Mouse (Mus musculus) monocyte, adult 5-6 weeks (primary cell): ENCODE measurements around the gene Trim10. TPM values are rescaled to one million over a fixed set of nuclear protein-coding genes. Genes with fewer than 3 reads are reported as not detected.
"Not testable (repeated sequence)": the region's sequence is repeated elsewhere in the genome, so short reads cannot be mapped to it uniquely, and the experiment has no call there.

ENCODE experiments used
- ATAC-seq: fragments of 153-309, 156-312 bp; replicated peaks from 2 replicates; pipeline ENCODE4 v1.8.0; 2017; ENCODE audit warnings: mild to moderate bottlenecking; ENCODE audit not compliant: low TSS enrichment, insufficient number of reproducible peaks, severe bottlenecking, poor library complexity, low FRiP score
- total RNA-seq: library from RNA; stranded (forward); fragments of 200-1000, 200-491, 200-594 nt; gene quantifications from 3 replicates; pipeline ENCODE4 v1.2.3, GENCODE M21; 2017

Gene Trim10
- total RNA-seq, 1 experiment from 2014 or later: 16.6 TPM

DNA sequence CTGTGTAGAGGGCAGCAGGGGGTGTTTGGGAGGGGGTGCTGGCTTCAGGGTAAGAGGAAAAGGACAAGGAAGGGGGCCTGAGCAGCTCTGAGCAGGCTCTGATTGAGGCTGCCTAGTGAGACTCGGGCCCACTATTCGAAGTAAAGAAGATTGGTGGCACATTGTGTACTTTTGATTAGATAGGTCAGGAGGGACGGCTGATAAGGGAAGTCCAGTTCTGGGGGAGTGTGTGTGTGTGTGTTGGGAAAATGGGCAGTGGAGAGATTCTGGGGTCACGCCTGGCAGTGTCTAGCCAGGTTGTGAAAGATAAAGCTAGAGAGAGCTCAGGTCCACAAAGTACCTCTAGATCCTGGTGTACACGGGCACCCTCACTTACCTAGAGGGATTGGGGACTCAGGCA lies 17.7 kb upstream of the Trim10 start:
- ATAC-seq: no peak

DNA sequence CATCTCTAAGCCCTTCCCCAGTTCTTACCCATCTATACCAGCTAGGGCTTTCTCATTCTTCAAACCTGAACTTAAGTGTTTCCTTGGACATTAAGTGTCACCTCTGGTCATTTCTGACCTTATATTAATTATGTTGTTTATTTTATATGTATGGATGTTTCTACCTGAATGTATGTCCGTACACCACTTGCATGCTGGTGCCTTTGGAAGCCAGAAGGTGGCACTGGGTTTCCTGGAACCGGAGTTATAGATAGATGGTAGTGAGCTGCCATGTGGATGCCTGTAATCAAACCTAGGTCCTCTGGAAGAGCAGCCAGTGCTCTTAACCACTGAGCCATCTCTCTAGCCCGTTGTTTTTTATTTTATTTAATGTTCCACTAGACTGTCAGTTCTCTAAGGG lies 13.9 kb upstream of the Trim10 start:
- ATAC-seq: no peak

GRCm38 (mm10) chr17:36856236-36856635 lies 13.1 kb upstream of the Trim10 start:
- ATAC-seq: no peak

- no peak for ATAC-seq
Observed at GRCm38 (mm10) chr17:36858181-36858580, 11.2 kb upstream of the Trim10 start.

- no peak for ATAC-seq
Observed at GRCm38 (mm10) chr17:36861680-36862079, 7.7 kb upstream of the Trim10 start.

GRCm38 (mm10) chr17:36866719-36867527 lies 2.5 kb upstream of the Trim10 start, which contains the start of gene Trim15:
Trim15 (minus strand) TSS chr17:36867210.
- 0 out of 2 replicates have a peak, but pooled peaks have one; percentile 3 for ATAC-seq

GRCm38 (mm10) chr17:36868836-36869235 lies 538 bp upstream of the Trim10 start:
- ATAC-seq: no peak

- no peak for ATAC-seq
Observed at GRCm38 (mm10) chr17:36869955-36870810, 809 bp downstream of the Trim10 start.

DNA sequence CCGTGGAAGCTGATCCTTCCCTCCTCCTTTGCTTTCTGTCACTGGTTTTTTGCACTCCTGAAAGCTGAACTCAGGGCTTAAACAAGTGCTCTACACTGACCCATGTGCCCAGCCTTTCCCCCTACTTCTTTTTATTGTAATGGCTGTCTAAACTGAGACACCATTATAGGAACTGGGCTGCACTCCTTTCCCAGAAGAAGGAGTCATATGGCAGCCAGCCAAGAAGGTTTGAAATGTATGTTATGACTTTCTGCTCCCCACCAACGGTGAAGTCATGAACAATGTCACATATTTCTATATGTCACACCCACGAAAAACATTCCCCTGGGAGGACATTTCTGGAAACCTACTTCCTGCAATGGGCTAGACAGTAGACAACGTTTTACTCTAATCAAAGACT lies 5.3 kb downstream of the Trim10 start:
- no peak for ATAC-seq

- no peak for ATAC-seq
Observed at GRCm38 (mm10) chr17:36883350-36883749, 14.0 kb downstream of the Trim10 start.

GRCm38 (mm10) chr17:36885132-36885790 lies 15.9 kb downstream of the Trim10 start:
- no peak for ATAC-seq

GRCm38 (mm10) chr17:36890073-36890903 lies 20.9 kb downstream of the Trim10 start, which contains the start of gene Trim40:
Trim40 (minus strand) TSS chr17:36890123.
- no peak for ATAC-seq

GRCm38 (mm10) chr17:36891496-36891895 lies 22.1 kb downstream of the Trim10 start:
- not testable (repeated sequence) for ATAC-seq

DNA sequence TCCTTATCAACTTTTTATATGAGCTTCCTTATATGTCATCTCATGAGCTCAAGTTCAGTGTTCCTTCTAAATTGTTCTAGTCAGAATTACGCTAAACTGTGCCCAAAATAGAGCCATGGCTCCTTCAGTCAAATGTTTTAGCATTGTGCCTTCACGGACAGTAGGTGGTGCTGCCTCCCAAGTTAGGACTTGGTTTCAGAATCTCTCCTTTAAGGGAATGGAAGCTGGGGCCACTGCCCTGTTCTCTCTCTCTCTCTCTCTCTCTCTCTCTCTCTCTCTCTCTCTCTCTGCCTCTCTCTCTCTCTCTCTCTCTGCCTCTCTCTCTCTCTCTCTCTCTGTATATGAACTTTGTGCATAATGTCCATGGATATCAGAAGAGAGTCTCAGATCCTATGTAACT lies 23.0 kb downstream of the Trim10 start:
- ATAC-seq: no peak

GRCm38 (mm10) chr17:36893387-36893786 lies 24.0 kb downstream of the Trim10 start:
- ATAC-seq: no peak

DNA sequence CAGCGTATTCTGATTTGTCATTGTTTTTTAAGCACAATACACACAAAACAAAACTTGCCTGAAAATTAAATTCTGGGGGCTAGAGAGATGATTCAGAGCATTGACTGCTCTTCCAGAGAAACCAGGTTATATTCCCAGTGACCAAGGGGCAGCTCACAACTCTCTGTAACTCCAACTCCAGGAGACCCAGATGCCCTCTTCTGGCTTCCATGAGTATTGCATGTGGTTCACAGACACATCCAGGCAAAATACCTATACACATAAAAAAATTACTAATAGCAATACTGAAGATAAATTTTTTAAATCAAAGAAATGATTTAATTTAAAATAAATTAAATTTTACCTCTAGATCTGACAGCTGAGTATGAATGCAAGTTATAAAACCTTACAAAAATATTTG lies 27.2 kb downstream of the Trim10 start:
- ATAC-seq: no peak

GRCm38 (mm10) chr17:36897065-36897464 lies 27.7 kb downstream of the Trim10 start:
- no peak for ATAC-seq

DNA sequence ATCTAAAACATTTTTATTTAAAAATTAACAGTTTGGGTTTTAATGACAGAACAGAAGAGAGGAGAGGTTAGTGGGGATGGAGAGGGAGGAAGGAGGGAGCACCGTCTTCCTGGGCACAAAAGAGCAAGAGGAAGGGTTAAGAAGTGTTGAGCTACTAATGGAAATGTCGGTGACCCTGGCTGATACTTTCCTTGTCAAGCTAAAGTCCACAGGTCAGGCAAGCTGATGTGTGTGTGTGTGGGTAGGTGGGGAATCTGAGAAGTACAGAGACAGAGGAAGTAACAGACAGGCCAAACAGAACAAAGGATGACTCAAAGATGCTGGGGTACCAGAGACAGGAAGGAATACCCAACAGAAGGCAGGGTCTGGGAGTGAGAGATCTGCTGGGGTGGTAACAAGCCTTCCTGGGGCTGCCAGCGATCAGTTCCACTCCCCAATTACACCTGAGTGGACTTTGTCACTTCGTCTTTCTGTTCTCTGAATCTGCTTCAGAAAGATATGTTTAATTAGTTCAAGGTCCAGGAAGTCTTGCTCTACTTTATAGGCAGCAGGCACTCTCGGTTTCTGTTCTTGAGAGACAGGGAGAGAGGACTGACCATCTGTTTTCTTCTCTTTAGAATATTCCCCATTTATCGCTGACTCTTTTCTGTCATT lies 28.3 kb downstream of the Trim10 start, which contains the start of gene Trim31:
Gene Trim31 (plus strand): TSS at position 567 of the 654 bp plus-strand sequence.
- no peak for ATAC-seq
